Mouse (Mus musculus) neural tube, embryonic 10.5 days (tissue): ENCODE data around the gene Zfp2.

Experiments used
- DNase-seq: peaks from one replicate; pipeline ENCODE4 v3.0.0-alpha.2; 2017; ENCODE audit warnings: low spot score; ENCODE audit errors: extremely low spot score

Gene Zfp2

GRCm38 (mm10) chr11:50878641-50879040 lies 37.3 kb downstream of the Zfp2 start:
- no peak for DNase-seq

GRCm38 (mm10) chr11:50850989-50851601 lies 64.9 kb downstream of the Zfp2 start:
- peak; percentile 52 for DNase-seq

GRCm38 (mm10) chr11:50850177-50850735 lies 65.7 kb downstream of the Zfp2 start, which contains the start of gene Grm6:
Gene Grm6, plus strand, starts transcription at chr11:50850685.
- DNase-seq: no peak

- no peak for DNase-seq
These were observed 66.7 kb downstream of the Zfp2 start for GRCm38 (mm10) chr11:50849310-50849709.
